Mouse (Mus musculus) liver, embryonic 16.5 days (tissue): ENCODE results near the gene Myh8. TPM values are rescaled to one million over a fixed set of nuclear protein-coding genes. Genes with fewer than 3 reads are reported as not detected.

Source experiments
- ATAC-seq: fragments of 200-750 bp; cut with Nextera tagmentation; 2 replicates; pipeline ENCODE4 v1.8.0; 2017; ENCODE audit warnings: low read depth, mild to moderate bottlenecking, moderate number of reproducible peaks, moderate library complexity
- H3K27ac ChIP-seq: fragments of 300-500 bp; sonication (generic); 2 replicates; pipeline ENCODE4 v1.5.1; 2014; ENCODE audit warnings: mild to moderate bottlenecking, low read length
- H3K27me3 ChIP-seq: fragments of 300-500 bp; sonication (generic); 2 replicates; pipeline ENCODE4 v1.6.1; 2014; ENCODE audit warnings: low read depth, low read length, mixed read lengths; ENCODE audit not compliant: control insufficient read depth, insufficient read depth
- H3K36me3 ChIP-seq: fragments of 300-500 bp; sonication (generic); 2 replicates; pipeline ENCODE4 v1.6.1; 2014; ENCODE audit warnings: mild to moderate bottlenecking; ENCODE audit not compliant: control insufficient read depth, insufficient read depth
- H3K4me1 ChIP-seq: fragments of 300-500 bp; sonication (generic); 2 replicates; pipeline ENCODE4 v1.6.1; 2014; ENCODE audit warnings: low read depth, low read length, mixed read lengths; ENCODE audit not compliant: control insufficient read depth
- H3K4me2 ChIP-seq: fragments of 300-500 bp; sonication (generic); 2 replicates; pipeline ENCODE4 v1.6.1; 2014; ENCODE audit warnings: low read depth, low read length, mixed read lengths
- H3K4me3 ChIP-seq: fragments of 300-500 bp; sonication (generic); 2 replicates; pipeline ENCODE4 v1.5.1; 2014; ENCODE audit warnings: low read depth, mild to moderate bottlenecking, low read length
- H3K9ac ChIP-seq: fragments of 300-500 bp; sonication (generic); 2 replicates; pipeline ENCODE4 v1.6.1; 2014; ENCODE audit warnings: low read depth, low read length
- H3K9me3 ChIP-seq: fragments of 300-500 bp; sonication (generic); replicated peaks from 2 replicates; pipeline ENCODE4 v1.6.1; 2016; ENCODE audit warnings: low read length; ENCODE audit not compliant: control insufficient read depth
- WGBS: fragments of 180-500 bp; shearing (Covaris S2); extraction: QIAGEN DNeasy Blood & Tissue Kit; methylation state at CpG from one replicate; pipeline ENCODE4 v1.1.7; 2014; ENCODE audit not compliant: insufficient replicate concordance; 5-methylcytosine and 5-hydroxymethylcytosine counted together
- polyA plus RNA-seq: library from polyadenylated mRNA; unstranded; fragments of >200 nt; fragmentation: Nextera tagmentation; extraction: Ambion mirVana; gene quantifications from 2 replicates; pipeline ENCODE4 v1.2.1, GENCODE M21; 2015

Gene Myh8
- polyA plus RNA-seq, 1 experiment from 2014 or later = 20.5 TPM

GRCm38 (mm10) chr11:67350153-67350768 lies 73.3 kb downstream of the Myh8 start:
- Histone ChIP-seq H3K36me3 (no peaks in the 10 kb centered on the region), H3K4me2 (no peak overlapping the region), H3K9me3 (no peaks in the 10 kb centered on the region), H3K9ac (no peak overlapping the region), H3K4me3 (no peak overlapping the region), H3K4me1 (no peaks in the 10 kb centered on the region), H3K27ac (no peak overlapping the region), H3K27me3 (no peaks in the 10 kb centered on the region)
- ATAC-seq = no peak
- 46% methylated on average over 14 of the region's 14 CpGs for WGBS

GRCm38 (mm10) chr11:67353011-67353410 lies 76.1 kb downstream of the Myh8 start:
- WGBS = 39% methylated on average over 4 of the region's 4 CpGs
- Histone ChIP-seq H3K27me3 (no peaks in the 10 kb centered on the region), H3K4me1 (no peaks in the 10 kb centered on the region), H3K27ac (no peak overlapping the region), H3K9me3 (no peaks in the 10 kb centered on the region), H3K36me3 (no peaks in the 10 kb centered on the region), H3K9ac (no peak overlapping the region), H3K4me3 (no peak overlapping the region), H3K4me2 (no peak overlapping the region)
- ATAC-seq = no peak

DNA sequence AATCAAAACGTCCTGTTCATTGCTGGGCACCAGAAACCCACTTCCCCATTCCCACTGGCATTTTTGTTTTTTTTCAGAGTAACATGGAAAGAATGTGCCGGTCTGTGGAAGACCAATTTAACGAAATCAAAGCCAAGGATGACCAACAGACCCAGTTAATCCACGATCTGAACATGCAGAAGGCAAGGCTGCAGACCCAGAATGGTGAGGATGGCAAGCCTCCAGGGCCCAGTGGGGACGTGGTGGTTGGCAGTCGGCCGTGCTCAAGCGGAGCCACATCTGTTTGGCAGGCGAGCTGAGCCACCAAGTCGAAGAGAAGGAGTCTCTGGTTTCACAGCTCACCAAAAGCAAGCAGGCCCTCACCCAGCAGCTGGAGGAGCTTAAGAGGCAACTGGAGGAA lies 81.1 kb downstream of the Myh8 start:
- H3K27ac ChIP-seq = no peak overlapping the region
- no peak overlapping the region for H3K4me2 ChIP-seq
- H3K4me1 ChIP-seq = no peaks in the 10 kb centered on the region
- H3K27me3 ChIP-seq = no peaks in the 10 kb centered on the region
- H3K9ac ChIP-seq = no peak overlapping the region
- ATAC-seq = no peak
- 55% methylated on average over 10 of the region's 10 CpGs for WGBS
- no peak overlapping the region for H3K4me3 ChIP-seq
- H3K9me3 ChIP-seq = no peaks in the 10 kb centered on the region
- H3K36me3 ChIP-seq = no peaks in the 10 kb centered on the region

Other genes starting within 250 kb of the Myh8 start
- 9.4 and 10.2 TPM in 2 replicates for gene Adprm, start 224.5 kb upstream of the Myh8 start, polyA plus RNA-seq
- 5.0 and 5.5 TPM in 2 replicates for gene Sco1, start 224.5 kb upstream of the Myh8 start, polyA plus RNA-seq
- gene Myh3, start 198.8 kb upstream of the Myh8 start, polyA plus RNA-seq = 3.6 and 7.0 TPM in 2 replicates
- gene Myh2, start 106.1 kb upstream of the Myh8 start, polyA plus RNA-seq = not detected in 2 replicates
- gene Myh1, start 77.1 kb upstream of the Myh8 start, polyA plus RNA-seq = 0.05 and 0.14 TPM in 2 replicates
- 0.07 and 0.20 TPM in 2 replicates for gene Myh4, start 39.1 kb upstream of the Myh8 start, polyA plus RNA-seq
- not detected in 2 replicates for gene Myh13, start 44.5 kb downstream of the Myh8 start, polyA plus RNA-seq
- gene Gas7, start 178.3 kb downstream of the Myh8 start, polyA plus RNA-seq = 2.0 and 2.5 TPM in 2 replicates